Comparison of ENCODE assay signal across 13 mouse cellular contexts in the genomic region with DNA sequence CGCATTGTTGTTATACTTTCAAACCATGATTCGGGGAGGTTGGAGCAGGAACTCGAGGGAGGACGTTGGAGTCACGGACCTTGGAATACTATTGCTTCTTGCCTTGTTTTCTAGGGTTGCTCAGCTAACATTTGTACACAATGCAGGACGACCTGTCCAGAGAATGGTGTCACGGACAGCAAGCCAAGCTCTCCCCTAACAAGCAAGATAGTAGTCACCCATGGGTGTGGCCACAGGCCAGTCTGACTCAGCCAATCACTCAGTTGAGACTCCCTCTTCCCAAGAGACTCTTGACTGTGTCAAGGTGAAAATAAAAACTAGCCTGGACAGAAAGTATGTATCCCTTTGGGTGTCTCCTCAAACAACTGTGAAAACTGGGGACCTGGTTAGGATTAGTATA.
"Had no signal": no experiment of that assay in that cellular context is flagged by ENCODE, and none has a peak within 500 bp of the region (broad histone marks: within the 10 kb centered on the region; RNA-seq: fewer than 3 reads in every experiment).

No protein-coding gene starts in this region.

- DNase-seq: cerebellum, postnatal 10 days; cerebellum, postnatal 14 days; cerebellum, postnatal 25 days; cerebellum, postnatal 36 days; embryo, embryonic 11 days; forebrain, postnatal 0 days; gastrocnemius, adult 2 months; gastrocnemius, postnatal 10 days; gastrocnemius, postnatal 14 days; gastrocnemius, postnatal 25 days; gastrocnemius, postnatal 36 days; heart, adult 18-20 months; heart, adult 2 months had no signal
